Mouse (Mus musculus) v-Abl transformed pro-B cells (cell line): Measurements from ENCODE around the gene Fanca.
"Not testable (repeated sequence)": the region's sequence is repeated elsewhere in the genome, so short reads cannot be mapped to it uniquely, and the experiment has no call there.

Experiments
- in situ Hi-C, 2 experiments: fragments of 400-800 bp; cut with MboI; formaldehyde crosslinking; loops; one replicate each; pipeline ENCODE4 v1.15.1; 2025; ENCODE audit not compliant: unreplicated experiment in 2 of 2

Gene Fanca

DNA sequence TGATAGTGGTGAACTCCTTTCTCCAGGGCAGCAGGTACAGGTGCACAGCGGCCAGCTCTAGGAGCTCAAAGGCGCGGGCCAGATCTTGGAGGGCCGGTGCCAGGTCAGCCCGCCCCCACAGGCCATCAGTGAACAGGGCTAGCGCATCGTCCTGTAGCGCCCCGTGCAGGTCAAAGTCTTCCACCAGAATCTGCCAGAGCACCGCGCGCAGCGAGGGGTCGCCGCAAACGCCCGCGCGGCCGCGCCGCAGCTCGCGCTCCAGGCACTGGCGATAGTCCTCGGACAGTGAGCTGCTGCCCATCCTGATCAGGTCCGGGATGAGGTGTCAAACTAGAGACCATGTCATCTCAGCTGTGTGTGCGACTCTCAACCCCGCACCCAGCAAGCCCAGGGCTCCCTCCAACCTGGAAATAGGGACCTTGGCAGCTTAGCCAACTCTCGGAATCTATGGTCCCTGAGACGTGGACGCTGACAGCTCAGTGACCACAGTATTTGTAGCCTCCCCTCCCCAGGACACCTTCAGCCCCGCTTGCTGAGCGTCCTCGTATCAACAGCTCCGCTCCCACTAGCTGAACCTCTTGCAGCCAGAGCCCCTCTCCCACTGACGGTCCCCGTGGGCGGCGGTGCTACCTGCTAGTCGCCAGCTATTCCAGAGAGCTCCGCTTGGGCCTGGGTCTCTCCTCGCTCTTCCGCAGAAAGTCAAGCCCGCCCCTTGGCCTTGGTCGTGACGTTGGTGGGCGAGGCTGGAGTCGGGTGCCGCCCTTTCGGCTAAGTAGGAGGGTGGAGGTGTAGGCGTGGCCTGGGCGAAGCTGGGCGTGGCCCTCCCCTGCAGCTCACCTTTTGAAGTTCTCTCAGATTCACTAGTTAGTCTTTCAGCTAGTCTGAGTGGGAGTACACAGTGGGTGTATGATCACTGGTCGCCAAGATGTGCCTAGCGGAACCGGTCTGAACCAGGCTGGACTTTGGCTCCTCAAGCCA is 82.6 kb downstream of the Fanca start, which contains the start of gene Spata2l:
Gene Spata2l, minus strand, starts transcription at position 714 of the 978 bp plus-strand sequence.
- in situ Hi-C loops = no loop called here

GRCm38 (mm10) chr8:123234918-123235519 is 83.4 kb downstream of the Fanca start:
- in situ Hi-C loops = no loop called here

DNA sequence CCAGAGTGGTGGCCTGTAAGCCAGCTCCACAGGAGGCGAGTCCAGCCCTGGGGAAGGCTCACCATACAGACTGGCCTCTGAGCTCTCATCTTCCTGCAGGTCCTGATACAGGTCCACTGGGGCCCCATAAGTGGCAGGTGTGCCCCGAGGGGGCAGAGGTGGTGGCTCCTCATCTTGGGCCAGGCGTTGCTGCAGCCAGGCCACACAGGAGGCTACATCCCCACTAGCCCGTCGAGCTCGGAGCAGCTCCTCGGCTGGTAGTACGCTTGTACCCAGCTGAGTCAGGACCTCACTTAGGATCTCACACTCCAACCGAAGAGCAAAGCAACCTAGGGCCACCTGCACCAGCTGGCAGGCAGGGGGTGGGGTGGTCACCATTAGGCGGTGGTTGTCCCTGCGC is 84.6 kb downstream of the Fanca start:
- in situ Hi-C loops = no loop called here

- in situ Hi-C loops = no loop called here
These were observed 85.1 kb downstream of the Fanca start for GRCm38 (mm10) chr8:123233300-123233699.

DNA sequence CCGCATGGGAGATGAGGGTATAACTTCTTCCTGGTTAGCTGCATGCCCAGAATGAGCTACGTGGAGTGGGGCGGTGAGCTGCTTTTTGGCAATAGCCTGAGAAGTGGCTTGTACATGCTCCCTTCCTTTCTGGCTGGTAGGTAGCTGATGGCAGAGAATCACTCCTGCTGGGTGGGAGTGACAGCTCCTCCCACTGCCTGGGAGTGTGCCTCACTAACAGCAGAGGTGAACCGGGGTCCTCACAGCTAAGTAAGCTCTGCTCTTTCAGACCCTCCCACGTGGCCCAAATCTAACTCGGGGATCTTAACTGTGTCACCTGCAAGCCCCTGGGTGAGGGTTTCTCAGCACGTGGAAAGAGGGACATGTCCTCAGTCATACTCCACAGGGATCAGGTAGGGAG is 85.8 kb downstream of the Fanca start:
- in situ Hi-C loops = no loop called here

- in situ Hi-C loops = no loop called here
These were observed 86.6 kb downstream of the Fanca start for GRCm38 (mm10) chr8:123231742-123232141.

DNA sequence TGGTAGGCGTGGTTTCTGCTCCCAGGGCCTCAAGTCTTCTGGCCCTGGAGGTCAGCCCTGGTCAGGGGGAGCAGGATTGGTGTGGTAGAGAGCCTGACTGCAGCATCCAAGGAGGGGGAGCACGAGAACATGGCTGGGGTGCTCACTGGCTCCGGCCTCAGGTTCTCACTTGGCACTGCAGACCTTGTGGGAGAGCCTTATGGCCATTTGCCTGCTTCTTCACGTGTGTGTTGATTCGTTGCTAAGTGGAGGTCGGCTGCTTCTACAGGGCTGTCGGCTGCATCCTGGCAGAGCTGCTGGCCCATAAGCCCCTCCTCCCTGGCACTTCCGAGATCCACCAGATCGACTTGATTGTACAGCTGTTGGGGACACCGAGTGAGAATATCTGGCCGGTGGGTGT is 88.0 kb downstream of the Fanca start:
- in situ Hi-C loops = not testable (repeated sequence)

GRCm38 (mm10) chr8:123228416-123228815 is 90.0 kb downstream of the Fanca start:
- in situ Hi-C loops = loop anchor here in 1 of 2 experiments (10.0 kb wide), 1 partner anchor 854 kb away; the partner anchor contains the start of gene Zc3h18

DNA sequence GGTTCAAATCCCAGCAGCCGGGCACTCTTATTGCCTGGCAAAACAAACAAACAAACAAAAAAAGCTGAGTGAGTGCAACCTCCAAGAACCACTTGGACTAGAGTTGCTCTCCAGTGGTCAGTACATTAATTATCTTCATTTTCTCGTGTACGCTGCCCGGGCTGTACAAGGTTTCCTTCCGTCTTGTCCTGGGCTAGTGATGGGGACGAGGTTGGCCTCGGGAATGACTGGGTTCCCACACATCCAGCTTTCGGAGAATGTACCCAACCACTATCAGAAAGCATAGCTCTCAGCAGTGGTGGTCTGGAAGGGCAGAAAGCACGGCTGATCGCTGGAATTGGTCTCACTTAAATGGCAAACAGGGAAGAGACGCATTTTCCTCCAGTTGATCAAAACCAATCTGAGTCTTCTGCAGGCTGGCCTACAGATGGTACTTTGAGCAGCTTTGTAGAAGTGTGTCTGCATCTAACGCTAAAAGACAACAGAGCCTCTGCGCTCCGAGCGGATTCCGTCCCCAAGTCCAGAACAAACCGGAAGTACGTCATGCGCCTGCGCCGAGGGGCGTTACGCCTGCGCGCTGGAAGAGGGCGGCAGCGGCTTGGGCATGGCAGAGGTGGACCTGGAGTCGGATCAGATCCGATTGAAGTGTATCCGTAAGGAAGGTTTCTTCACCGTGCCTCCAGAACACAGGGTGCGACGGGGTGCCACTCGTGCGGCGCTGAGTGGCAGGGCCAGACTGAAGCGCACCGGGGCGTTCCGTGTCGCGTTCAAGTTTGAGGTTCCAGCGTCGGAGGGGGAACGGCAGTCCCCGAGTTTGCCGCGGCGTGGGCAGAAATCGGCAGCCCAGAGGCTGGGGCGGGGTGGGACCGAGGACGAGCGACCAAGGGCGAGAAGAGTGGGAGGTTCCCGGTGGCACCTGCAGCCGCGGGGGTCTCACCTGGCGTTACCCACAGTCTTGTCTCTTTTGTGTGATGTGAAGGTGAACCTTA is 93.8 kb downstream of the Fanca start, which contains the start of gene Cdk10:
Gene Cdk10, plus strand, starts transcription at position 565 of the 989 bp plus-strand sequence.
- in situ Hi-C loops = loop anchor here in 1 of 2 experiments (10.0 kb wide), 1 partner anchor 850 kb away; the partner anchor contains the start of gene Zc3h18

DNA sequence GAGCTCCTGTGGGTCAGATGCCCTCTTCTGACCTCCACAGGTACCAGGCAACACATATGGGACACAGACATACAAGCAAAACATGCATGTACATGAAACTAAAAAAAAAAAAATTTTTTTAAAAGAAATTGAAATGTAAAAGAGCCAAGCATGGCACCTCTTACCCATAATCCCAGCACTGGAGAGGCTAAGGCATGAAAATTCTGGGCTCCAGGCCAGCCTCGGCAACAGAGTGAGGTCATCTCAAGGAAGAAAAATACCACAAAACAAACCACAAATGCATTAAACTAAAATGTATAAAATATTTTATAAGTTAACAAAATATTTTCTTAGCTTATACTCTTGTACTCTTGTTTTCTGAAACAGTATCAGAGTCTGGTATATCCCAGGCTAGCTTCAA is 97.5 kb downstream of the Fanca start:
- in situ Hi-C loops = loop anchor here in 1 of 2 experiments (10.0 kb wide), 1 partner anchor 846 kb away; the partner anchor contains the start of gene Zc3h18
